Mouse (Mus musculus) kidney, adult 2 months (tissue): ENCODE measurements at regions not wholly inside any gene's neighbourhood (a gene's known extent, or its start where the extent isn't known, plus 50 kb on each side); places are given as distances from the start of the nearest gene placed in this dataset.

Experiments used
- DNase-seq: peaks from one replicate; pipeline ENCODE4 v3.0.0; 2021
- H3K27ac ChIP-seq: fragments of 200-500 bp; 2 replicates; pipeline ENCODE4 v1.5.1; 2012; ENCODE audit warnings: low read depth, low read length, control low read depth, inconsistent platforms; ENCODE audit not compliant: insufficient read depth
- H3K27me3 ChIP-seq: fragments of 200-500 bp; replicated peaks from 2 replicates; pipeline ENCODE4 v1.6.1; 2012; ENCODE audit warnings: mild to moderate bottlenecking, moderate library complexity, low read length, inconsistent platforms; ENCODE audit not compliant: control insufficient read depth, insufficient read depth
- H3K36me3 ChIP-seq: fragments of 200-500 bp; 2 replicates; pipeline ENCODE4 v1.6.1; 2012; ENCODE audit warnings: mild to moderate bottlenecking, moderate library complexity, low read length, inconsistent platforms; ENCODE audit not compliant: control insufficient read depth, insufficient read depth
- H3K4me1 ChIP-seq: fragments of 200-500 bp; 2 replicates; pipeline ENCODE4 v1.6.1; 2011; ENCODE audit warnings: low read length; ENCODE audit not compliant: control insufficient read depth, insufficient read depth
- H3K4me3 ChIP-seq: fragments of 200-500 bp; 2 replicates; pipeline ENCODE4 v1.5.1; 2011; ENCODE audit warnings: mild to moderate bottlenecking, low read depth, low read length, control low read depth; ENCODE audit not compliant: insufficient read depth
- CTCF ChIP-seq: fragments of 200-500 bp; conservative IDR thresholded peaks from 2 replicates; pipeline ENCODE4 v1.5.1; 2011; ENCODE audit warnings: low read depth, mild to moderate bottlenecking, control low read depth, low read length, moderate library complexity, mixed read lengths; ENCODE audit not compliant: insufficient read depth, insufficient read length
- POLR2A ChIP-seq: fragments of 200-500 bp; IDR thresholded peaks from one replicate; pipeline ENCODE4 v1.6.1; 2011; ENCODE audit warnings: low read depth, low read length, control low read depth
- WGBS: fragments of 180-500 bp; shearing (Covaris S2); methylation state at CpG from one replicate; pipeline ENCODE4 v1.1.7; 2018; 5-methylcytosine and 5-hydroxymethylcytosine counted together

DNA sequence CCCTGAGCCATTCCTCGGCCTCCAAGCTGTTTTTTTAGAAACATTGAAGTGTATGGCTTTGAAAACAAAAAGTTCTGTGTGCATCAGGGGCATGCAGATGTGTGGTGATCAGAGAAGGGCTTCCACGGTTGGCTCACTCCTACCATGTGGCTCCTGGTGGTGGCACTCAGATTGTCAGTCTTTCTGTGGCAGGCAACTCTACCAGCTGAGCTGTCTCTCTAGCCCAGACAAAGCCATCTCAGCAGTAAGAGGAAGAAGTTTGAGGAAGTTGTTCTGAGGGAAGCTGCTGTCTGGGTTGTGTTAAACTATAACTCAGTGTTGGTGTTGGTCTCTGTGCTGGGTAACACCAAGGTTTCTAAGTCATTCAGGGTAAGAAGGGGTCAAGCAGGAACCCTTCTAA is 78.9 kb downstream of the Mtx3 start:
- Histone ChIP-seq H3K4me3 (no peak overlapping the region), H3K27ac (no peak overlapping the region), H3K27me3 (no peaks in the 10 kb centered on the region), H3K4me1 (no peaks in the 10 kb centered on the region), H3K36me3 (no peaks in the 10 kb centered on the region)
- TF ChIP-seq POLR2A (no peak), CTCF (no peak)
- WGBS, result 85% methylated on average over 2 of the region's 2 CpGs
- DNase-seq, result no peak

DNA sequence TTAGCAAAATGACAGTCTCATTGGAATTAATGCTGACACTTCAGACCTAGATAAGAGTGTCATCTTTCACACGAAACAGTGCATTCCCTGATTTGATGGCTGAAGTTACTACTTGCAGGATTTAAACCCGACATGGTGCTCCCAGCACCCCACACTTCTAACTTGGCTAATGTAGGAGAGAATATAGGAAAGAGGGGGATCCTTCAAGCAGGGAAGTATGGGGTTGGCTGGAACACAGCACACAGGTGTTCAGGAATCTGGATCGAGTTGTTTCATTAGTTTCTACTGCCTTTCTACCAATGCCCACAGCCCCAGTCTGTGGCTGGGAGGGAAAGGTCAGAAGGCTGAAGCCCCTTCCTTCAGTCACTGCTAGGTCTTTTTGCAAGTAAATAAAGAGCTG is 79.5 kb downstream of the Mtx3 start:
- no peak for TF ChIP-seq CTCF
- no peak for TF ChIP-seq POLR2A
- H3K27me3 ChIP-seq, result no peaks in the 10 kb centered on the region
- no peak overlapping the region for H3K27ac ChIP-seq
- H3K36me3 ChIP-seq, result no peaks in the 10 kb centered on the region
- H3K4me3 ChIP-seq, result no peak overlapping the region
- 51% methylated on average over 3 of the region's 3 CpGs for WGBS
- no peaks in the 10 kb centered on the region for H3K4me1 ChIP-seq
- no peak for DNase-seq

GRCm38 (mm10) chr13:92925196-92925595 is 80.6 kb downstream of the Mtx3 start:
- H3K36me3 ChIP-seq, result no peaks in the 10 kb centered on the region
- TF ChIP-seq POLR2A (no peak), CTCF (no peak)
- no peak for DNase-seq
- no peaks in the 10 kb centered on the region for H3K4me1 ChIP-seq
- WGBS, result 79% methylated on average over 5 of the region's 5 CpGs
- no peak overlapping the region for H3K27ac ChIP-seq
- H3K27me3 ChIP-seq, result no peaks in the 10 kb centered on the region
- no peak overlapping the region for H3K4me3 ChIP-seq

DNA sequence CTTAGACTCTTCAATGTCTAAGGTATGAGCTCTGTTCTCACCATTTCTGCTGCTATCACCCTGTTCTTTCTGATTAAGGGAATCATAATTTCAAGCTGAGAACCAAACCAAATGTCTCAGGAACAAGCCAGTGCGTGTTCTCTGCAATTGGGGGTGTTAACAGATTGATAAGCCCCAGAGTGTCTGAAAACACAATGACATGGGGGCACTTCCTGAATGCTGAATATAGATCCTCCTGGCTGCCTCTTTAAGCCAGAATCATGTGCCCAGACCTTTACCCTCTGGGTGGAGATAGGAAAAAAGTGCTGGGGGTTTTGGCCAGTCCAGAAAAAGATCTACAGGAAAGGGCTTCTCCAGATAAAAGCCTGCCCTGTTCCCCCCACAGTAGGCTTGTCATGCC is 84.0 kb downstream of the Mtx3 start:
- H3K27ac ChIP-seq, result no peak overlapping the region
- H3K36me3 ChIP-seq, result no peaks in the 10 kb centered on the region
- H3K4me1 ChIP-seq, result no peaks in the 10 kb centered on the region
- TF ChIP-seq CTCF, result no peak
- TF ChIP-seq POLR2A, result no peak
- no peak for DNase-seq
- WGBS, result 72% methylated on average over 1 of the region's 1 CpGs
- H3K27me3 ChIP-seq, result no peaks in the 10 kb centered on the region
- H3K4me3 ChIP-seq, result no peak overlapping the region

DNA sequence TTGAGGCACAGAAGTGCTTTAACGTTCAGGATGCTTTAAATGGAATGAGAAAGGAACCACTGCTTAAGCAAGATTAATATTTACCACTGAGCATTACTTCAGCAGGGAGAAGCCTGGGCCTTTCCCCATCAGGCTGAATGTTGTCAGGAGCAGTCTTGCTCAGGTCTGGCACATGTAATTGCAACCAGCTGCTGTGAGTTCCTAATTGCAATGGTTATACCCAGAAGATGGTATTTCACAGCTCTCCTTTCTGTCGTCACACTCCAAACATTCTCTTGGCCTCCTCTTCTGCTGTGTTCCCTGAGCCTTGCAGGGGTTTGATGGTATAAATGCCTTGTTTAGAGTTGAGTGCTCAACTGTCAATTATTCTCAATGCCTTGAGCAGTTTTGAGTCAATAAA is 87.1 kb downstream of the Mtx3 start:
- WGBS, result 69% methylated on average over 2 of the region's 2 CpGs
- H3K36me3 ChIP-seq, result no peaks in the 10 kb centered on the region

DNA sequence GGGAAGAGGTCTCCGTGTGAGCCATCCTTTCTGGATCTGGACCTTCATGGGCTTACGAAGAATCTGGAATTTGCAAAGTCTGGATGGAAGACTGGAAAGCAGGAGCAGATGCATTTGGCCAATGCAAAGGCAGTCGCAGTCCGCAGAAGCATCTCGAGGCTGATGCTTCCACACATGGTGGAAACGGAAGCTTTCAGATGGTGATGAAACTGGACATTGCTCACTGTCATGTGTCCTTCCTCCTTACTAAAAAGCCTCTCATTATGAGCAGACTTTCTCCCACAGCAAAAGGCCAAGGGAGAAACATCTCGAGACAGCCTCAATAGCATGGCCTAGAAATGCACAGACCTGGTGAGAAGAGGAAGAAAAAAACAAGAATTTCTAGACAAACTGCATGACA is 94.5 kb downstream of the Mtx3 start:
- DNase-seq, result no peak
- Histone ChIP-seq H3K4me1 (no peaks in the 10 kb centered on the region), H3K27me3 (no peaks in the 10 kb centered on the region), H3K4me3 (no peak overlapping the region), H3K27ac (no peak overlapping the region), H3K36me3 (no peaks in the 10 kb centered on the region)
- WGBS, result 91% methylated on average over 7 of the region's 7 CpGs
- no peak for TF ChIP-seq POLR2A
- TF ChIP-seq CTCF, result no peak

More for the DNA sequence above, 87.1 kb downstream of the Mtx3 start:
- TF ChIP-seq POLR2A, result no peak
- no peak for TF ChIP-seq CTCF
- Histone ChIP-seq H3K27ac (no peak overlapping the region), H3K27me3 (no peaks in the 10 kb centered on the region), H3K4me1 (no peaks in the 10 kb centered on the region), H3K4me3 (no peak overlapping the region)
- DNase-seq, result no peak

DNA sequence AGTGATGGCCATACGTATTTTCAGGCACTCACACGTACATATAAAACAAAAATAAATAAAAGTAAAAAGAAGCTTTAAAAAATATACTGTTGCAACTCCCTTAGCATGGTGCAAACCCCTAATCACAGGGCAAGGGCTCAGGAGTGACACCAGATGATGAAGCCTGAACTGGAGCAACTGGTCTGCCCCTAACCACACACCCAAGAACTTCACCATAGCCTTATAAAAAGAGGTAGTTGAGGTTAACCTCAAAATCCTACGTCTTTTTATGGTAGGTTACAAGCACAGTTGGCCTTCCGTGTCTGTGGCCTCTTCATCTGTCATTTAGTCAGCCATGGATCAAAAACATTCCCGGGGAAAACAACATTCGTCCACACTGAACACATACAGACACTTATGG is 96.0 kb downstream of the Mtx3 start:
- H3K27ac ChIP-seq, result no peak overlapping the region
- no peaks in the 10 kb centered on the region for H3K27me3 ChIP-seq
- 79% methylated on average over 6 of the region's 6 CpGs for WGBS
- no peak for TF ChIP-seq CTCF
- TF ChIP-seq POLR2A, result no peak
- H3K4me1 ChIP-seq, result no peaks in the 10 kb centered on the region
- no peak for DNase-seq
- H3K4me3 ChIP-seq, result no peak overlapping the region
- H3K36me3 ChIP-seq, result no peaks in the 10 kb centered on the region

- H3K27me3 ChIP-seq, result no peaks in the 10 kb centered on the region
- H3K27ac ChIP-seq, result no peak overlapping the region
- no peak for TF ChIP-seq POLR2A
- no peak for TF ChIP-seq CTCF
- no peaks in the 10 kb centered on the region for H3K4me1 ChIP-seq
- no peak overlapping the region for H3K4me3 ChIP-seq
- WGBS, result 58% methylated on average over 2 of the region's 2 CpGs
- no peak for DNase-seq
- H3K36me3 ChIP-seq, result no peaks in the 10 kb centered on the region
These were observed 104.0 kb downstream of the Mtx3 start for GRCm38 (mm10) chr13:92948560-92948959.

- Histone ChIP-seq H3K27me3 (no peaks in the 10 kb centered on the region), H3K36me3 (no peaks in the 10 kb centered on the region), H3K4me3 (no peak overlapping the region), H3K4me1 (no peaks in the 10 kb centered on the region), H3K27ac (no peak overlapping the region)
- 57% methylated on average over 4 of the region's 4 CpGs for WGBS
- no peak for DNase-seq
- TF ChIP-seq CTCF (no peak), POLR2A (no peak)
These were observed 115.5 kb downstream of the Mtx3 start for GRCm38 (mm10) chr13:92960031-92960430.
